Mouse (Mus musculus): ENCODE measurements around the gene Ptk7.

GRCm38 (mm10) chr17:46644916-46645475 is 15.7 kb upstream of the Ptk7 start:
- TF ChIP-seq CTCF (IDR thresholded peaks at IDR 0.05; ENCODE audit: low read depth) (no peak), EP300 (IDR thresholded peaks at IDR 0.05; ENCODE audit: low read depth) (no peak)

All from heart, postnatal 0 days (tissue).